Mouse (Mus musculus) CH12.LX (cell line): ENCODE data around the gene Tcte3. TPM values are rescaled to one million over a fixed set of nuclear protein-coding genes. Genes with fewer than 3 reads are reported as not detected.
"Not testable (repeated sequence)": the region's sequence is repeated elsewhere in the genome, so short reads cannot be mapped to it uniquely, and the experiment has no call there.

ENCODE experiments used
- DNase-seq: peaks from one replicate; pipeline ENCODE4 v3.0.0-alpha.2; 2013; ENCODE audit errors: extremely low read depth
- H3K27ac ChIP-seq: 2 replicates; pipeline ENCODE4 v1.5.1; 2012; ENCODE audit warnings: low read depth, mild to moderate bottlenecking, control low read depth, moderate library complexity; ENCODE audit not compliant: insufficient read depth
- H3K27me3 ChIP-seq: replicated peaks from 2 replicates; pipeline ENCODE3; 2012; ENCODE audit warnings: inconsistent platforms
- H3K36me3 ChIP-seq, 2 experiments: replicated peaks in 1 of 2; 2 replicates each; pipeline versions ENCODE3 to v1.6.1; 2012; ENCODE audit warnings: inconsistent platforms in 1 of 2, low read length in 1 of 2, mild to moderate bottlenecking in 1 of 2, mixed read lengths in 1 of 2, moderate library complexity in 1 of 2; ENCODE audit not compliant: control insufficient read depth in 1 of 2, insufficient read depth in 1 of 2
- H3K4me1 ChIP-seq, 2 experiments: 2 replicates each; pipeline ENCODE4 v1.6.1; 2012; ENCODE audit warnings: inconsistent platforms in 1 of 2, moderate library complexity in 1 of 2; ENCODE audit not compliant: insufficient read depth in 2 of 2, control insufficient read depth in 1 of 2
- H3K4me2 ChIP-seq: 2 replicates; pipeline ENCODE4 v1.6.1; 2012; ENCODE audit warnings: low read depth, mild to moderate bottlenecking, control low read depth; ENCODE audit not compliant: poor library complexity, insufficient read depth, severe bottlenecking
- H3K4me3 ChIP-seq, 3 experiments: fragments of 150-350 bp in 1 of 3; sonication (generic) in 1 of 3; replicated peaks in 1 of 3; 2 replicates each; pipeline versions ENCODE3 to v1.5.1; 2011 to 2012; ENCODE audit warnings: low read depth in 2 of 3, low read length in 2 of 3, mild to moderate bottlenecking in 2 of 3, moderate library complexity in 2 of 3, control low read depth in 1 of 3, improper control_type of control experiment in 1 of 3, inconsistent platforms in 1 of 3, mixed read lengths in 1 of 3; ENCODE audit not compliant: poor library complexity in 1 of 3
- H3K79me2 ChIP-seq: replicated peaks from 2 replicates; pipeline ENCODE4 v1.6.1; 2012; ENCODE audit warnings: mild to moderate bottlenecking, moderate library complexity; ENCODE audit not compliant: control insufficient read depth, poor library complexity, insufficient read depth, severe bottlenecking; ENCODE audit errors: extremely low read depth
- H3K9ac ChIP-seq: 2 replicates; pipeline ENCODE4 v1.6.1; 2012; ENCODE audit warnings: low read depth, mild to moderate bottlenecking, control low read depth, moderate library complexity; ENCODE audit not compliant: insufficient read depth
- H3K9me3 ChIP-seq: replicated peaks from 2 replicates; pipeline ENCODE3; 2012; ENCODE audit warnings: low read length, inconsistent platforms, mixed read lengths
- dilution Hi-C: fragments of 300-500 bp; cut with MboI; formaldehyde crosslinking; loops from 2 replicates; pipeline ENCODE4 v1.14.3; 2020; ENCODE audit warnings: low sequenced_read_pairs; ENCODE audit not compliant: extremely low pct_unique_long_range_greater_than_20kb, extremely low pct_ligation_motif_present
- in situ Hi-C: fragments of 300-500 bp; cut with MboI; formaldehyde crosslinking; loops from 3 replicates; pipeline ENCODE4 v1.14.3; 2019; ENCODE audit warnings: low sequenced_read_pairs, low pct_ligation_motif_present, low pct_unique_long_range_greater_than_20kb, mixed read lengths
- polyA plus RNA-seq: library from polyadenylated mRNA; unstranded; fragments of >175 nt; gene quantifications from 2 replicates; pipeline ENCODE4 v1.2.1, GENCODE M21; 2012; ENCODE audit warnings: low read depth; ENCODE audit not compliant: insufficient read length
- total RNA-seq, 2 experiments: library from RNA; depleted of rRNA; stranded (reverse); fragments of 300-350 nt in 1 of 2; fragments of >200 nt in 1 of 2; gene quantifications; 2 replicates each; pipeline ENCODE4 v1.2.3; 2012 to 2014

Tcte3 gene
- total and polyA plus RNA-seq, 3 experiments: 1.9 to 5.8 TPM; not detected in 1

GRCm38 (mm10) chr17:15023878-15024492, 17.3 kb downstream of the Tcte3 start:
- DNase-seq, H3K27me3 ChIP-seq, H3K4me3 ChIP-seq, dilution Hi-C loops, H3K4me2 ChIP-seq, in situ Hi-C loops, H3K36me3 ChIP-seq, H3K27ac ChIP-seq, H3K79me2 ChIP-seq, H3K9me3 ChIP-seq, H3K4me1 ChIP-seq, H3K9ac ChIP-seq: not testable (repeated sequence)

GRCm38 (mm10) chr17:15021503-15022220, 19.6 kb downstream of the Tcte3 start:
- H3K9me3 ChIP-seq, H3K79me2 ChIP-seq, dilution Hi-C loops, H3K36me3 ChIP-seq, in situ Hi-C loops, H3K27me3 ChIP-seq, H3K4me1 ChIP-seq: not testable (repeated sequence)
- Histone ChIP-seq H3K4me2 (peak overlapping the region; percentile 47), H3K4me3 (peak overlapping the region in 1 of 3 experiments; percentile 18), H3K27ac (peak overlapping the region; percentile 92), H3K9ac (peak overlapping the region; percentile 89)
- DNase-seq: peak; percentile 12

DNA sequence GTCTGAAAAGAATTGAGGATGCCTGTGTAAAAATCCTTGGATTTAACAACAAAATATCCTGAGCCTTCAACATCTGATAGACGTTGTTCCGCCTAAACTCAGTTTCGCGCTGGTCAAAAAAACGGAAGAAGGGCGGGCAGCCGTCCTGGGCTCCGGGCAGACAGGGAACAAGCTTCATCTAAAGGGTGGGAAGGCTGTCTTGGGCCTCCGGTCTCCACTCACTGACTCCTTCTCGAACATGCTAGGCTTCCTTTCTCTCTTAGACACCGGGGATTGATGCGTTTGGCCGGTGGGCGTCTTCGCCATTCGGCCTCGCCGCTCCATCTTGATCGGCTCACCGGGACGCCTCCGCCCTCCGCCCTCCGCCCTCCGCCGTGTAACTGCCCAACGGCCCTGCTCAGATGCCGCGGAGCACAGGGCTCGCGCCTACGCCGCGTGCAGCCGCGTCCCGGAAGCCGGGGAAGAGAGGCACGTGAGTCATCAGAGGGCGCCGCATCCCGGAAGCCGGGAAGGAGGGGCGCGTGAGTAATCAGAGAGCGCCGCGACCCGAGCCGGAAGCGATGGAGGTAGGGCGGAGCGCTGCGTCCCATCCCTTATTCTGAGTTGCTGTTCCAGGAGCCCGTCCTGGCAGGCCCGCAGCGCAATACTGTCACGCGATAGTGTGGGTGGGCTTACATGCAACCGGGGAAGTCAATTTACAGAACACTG, 31.4 kb downstream of the Tcte3 start, which contains the start of gene Gm3435:
Gene Gm3435 (plus strand): TSS at position 471 of the 708 bp plus-strand sequence.
- H3K4me3 ChIP-seq, H3K4me1 ChIP-seq, H3K79me2 ChIP-seq, H3K36me3 ChIP-seq, H3K4me2 ChIP-seq, DNase-seq, dilution Hi-C loops, H3K9ac ChIP-seq, H3K27ac ChIP-seq, in situ Hi-C loops, H3K27me3 ChIP-seq, H3K9me3 ChIP-seq: not testable (repeated sequence)

DNA sequence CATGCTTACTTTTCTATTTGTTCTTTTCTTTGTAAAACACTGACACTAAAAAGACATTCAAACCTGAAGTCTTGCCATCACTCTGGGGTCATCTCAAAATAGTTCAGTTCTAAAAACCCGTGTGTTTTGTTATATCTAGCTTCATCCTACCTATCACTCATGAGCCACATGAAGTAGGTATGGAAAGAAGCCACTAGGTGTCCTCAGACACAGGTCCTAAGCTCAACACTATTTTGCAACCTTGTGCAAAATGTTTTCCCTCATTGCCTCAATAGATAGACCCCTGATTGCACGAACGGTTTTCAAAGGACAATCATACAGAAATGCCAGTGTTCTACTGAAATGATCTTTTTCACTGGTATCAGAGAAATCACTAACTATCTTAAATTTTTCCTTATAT, 32.2 kb downstream of the Tcte3 start:
- H3K9ac ChIP-seq, H3K36me3 ChIP-seq, H3K4me1 ChIP-seq, in situ Hi-C loops, H3K4me2 ChIP-seq, H3K9me3 ChIP-seq, H3K27me3 ChIP-seq, H3K27ac ChIP-seq, H3K79me2 ChIP-seq, H3K4me3 ChIP-seq, DNase-seq, dilution Hi-C loops: not testable (repeated sequence)

DNA sequence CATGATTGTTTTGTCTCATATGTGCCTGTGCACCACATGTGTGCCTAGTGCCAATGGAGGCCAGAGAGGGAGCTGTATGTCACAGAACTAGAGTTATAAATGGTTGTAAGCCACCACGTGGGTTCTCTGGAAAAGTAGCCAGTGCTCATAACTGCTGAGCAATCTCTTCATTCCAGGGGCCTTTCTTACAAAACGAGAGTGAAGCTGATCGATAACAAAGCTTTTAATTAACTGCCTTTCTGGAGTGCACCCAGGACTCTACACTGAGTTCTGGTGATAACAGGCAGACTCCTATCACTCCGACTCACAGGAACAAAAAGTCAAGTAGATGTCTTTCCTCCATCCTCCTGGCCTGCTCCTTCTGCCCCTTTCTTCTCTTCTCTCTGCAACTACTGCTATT, 41.2 kb downstream of the Tcte3 start:
- H3K4me1 ChIP-seq, H3K36me3 ChIP-seq, H3K4me2 ChIP-seq, H3K27me3 ChIP-seq, H3K9ac ChIP-seq, H3K4me3 ChIP-seq, H3K27ac ChIP-seq, H3K79me2 ChIP-seq, H3K9me3 ChIP-seq, in situ Hi-C loops, dilution Hi-C loops, DNase-seq: not testable (repeated sequence)

- H3K27ac ChIP-seq, H3K79me2 ChIP-seq, H3K4me1 ChIP-seq, H3K9ac ChIP-seq, H3K4me3 ChIP-seq, H3K4me2 ChIP-seq, in situ Hi-C loops, H3K27me3 ChIP-seq, DNase-seq, dilution Hi-C loops, H3K9me3 ChIP-seq, H3K36me3 ChIP-seq: not testable (repeated sequence)
These were observed 47.1 kb downstream of the Tcte3 start for GRCm38 (mm10) chr17:14994140-14994539.
